Mouse (Mus musculus) heart, embryonic 14.5 days (tissue): Measurements from ENCODE around the gene Xrcc4. TPM values are rescaled to one million over a fixed set of nuclear protein-coding genes. Genes with fewer than 3 reads are reported as not detected.
A peak's percentile ranks its signal among the peaks of the same experiment; 100 is the strongest.

Source experiments
- ATAC-seq: fragments of 200-750 bp; cut with Nextera tagmentation; 2 replicates; pipeline ENCODE4 v1.8.0; 2017; ENCODE audit warnings: low read depth, moderate TSS enrichment; ENCODE audit not compliant: insufficient number of reproducible peaks, insufficient read depth, low FRiP score
- H3K27ac ChIP-seq, 2 experiments: fragments of 200-500 bp in 1 of 2; fragments of 300-500 bp in 1 of 2; sonication (generic) in 1 of 2; replicated peaks in 1 of 2; 2 replicates each; pipeline ENCODE4 v1.5.1; 2012 to 2014; ENCODE audit warnings: low read depth in 2 of 2, low read length in 2 of 2, control low read depth in 1 of 2, mild to moderate bottlenecking in 1 of 2, mixed read lengths in 1 of 2; ENCODE audit not compliant: control insufficient read depth in 1 of 2, insufficient read depth in 1 of 2
- H3K27me3 ChIP-seq: fragments of 300-500 bp; sonication (generic); 2 replicates; pipeline ENCODE4 v1.6.1; 2014; ENCODE audit warnings: mild to moderate bottlenecking, low read length, control low read depth; ENCODE audit not compliant: control insufficient read depth, insufficient read depth
- H3K36me3 ChIP-seq: fragments of 300-500 bp; sonication (generic); 2 replicates; pipeline ENCODE4 v1.6.1; 2014; ENCODE audit warnings: mild to moderate bottlenecking, control low read depth, low read length, mixed read lengths; ENCODE audit not compliant: control insufficient read depth, insufficient read depth
- H3K4me1 ChIP-seq, 2 experiments: fragments of 200-500 bp in 1 of 2; fragments of 300-500 bp in 1 of 2; sonication (generic) in 1 of 2; 2 replicates each; pipeline ENCODE4 v1.6.1; 2012 to 2014; ENCODE audit warnings: low read length in 2 of 2, control low read depth in 1 of 2, mixed read lengths in 1 of 2; ENCODE audit not compliant: control insufficient read depth in 2 of 2, insufficient read depth in 2 of 2
- H3K4me2 ChIP-seq: fragments of 300-500 bp; sonication (generic); 2 replicates; pipeline ENCODE4 v1.6.1; 2014; ENCODE audit warnings: mild to moderate bottlenecking, low read length
- H3K4me3 ChIP-seq, 2 experiments: fragments of 200-500 bp in 1 of 2; fragments of 300-500 bp in 1 of 2; sonication (generic) in 1 of 2; 2 replicates each; pipeline ENCODE4 v1.5.1; 2012 to 2014; ENCODE audit warnings: low read length in 2 of 2, mild to moderate bottlenecking in 2 of 2, control low read depth in 1 of 2, low read depth in 1 of 2, moderate library complexity in 1 of 2; ENCODE audit not compliant: control insufficient read depth in 1 of 2, insufficient read depth in 1 of 2
- H3K9ac ChIP-seq: fragments of 300-500 bp; sonication (generic); 2 replicates; pipeline ENCODE4 v1.6.1; 2014; ENCODE audit warnings: mild to moderate bottlenecking, low read length
- H3K9me3 ChIP-seq: fragments of 300-500 bp; sonication (generic); 2 replicates; pipeline ENCODE4 v1.6.1; 2016; ENCODE audit warnings: low read length, control low read depth; ENCODE audit not compliant: control insufficient read depth
- WGBS: fragments of 180-500 bp; shearing (Covaris S2); extraction: QIAGEN DNeasy Blood & Tissue Kit; methylation state at CpG from one replicate; pipeline ENCODE4 v1.1.7; 2014; 5-methylcytosine and 5-hydroxymethylcytosine counted together
- polyA plus RNA-seq: library from polyadenylated mRNA; unstranded; fragments of >200 nt; fragmentation: Nextera tagmentation; extraction: Ambion mirVana; gene quantifications from 2 replicates; pipeline ENCODE4 v1.2.1, GENCODE M21; 2014

The Xrcc4 gene
- polyA plus RNA-seq, 1 experiment from 2014 or later = 22.1 TPM

DNA sequence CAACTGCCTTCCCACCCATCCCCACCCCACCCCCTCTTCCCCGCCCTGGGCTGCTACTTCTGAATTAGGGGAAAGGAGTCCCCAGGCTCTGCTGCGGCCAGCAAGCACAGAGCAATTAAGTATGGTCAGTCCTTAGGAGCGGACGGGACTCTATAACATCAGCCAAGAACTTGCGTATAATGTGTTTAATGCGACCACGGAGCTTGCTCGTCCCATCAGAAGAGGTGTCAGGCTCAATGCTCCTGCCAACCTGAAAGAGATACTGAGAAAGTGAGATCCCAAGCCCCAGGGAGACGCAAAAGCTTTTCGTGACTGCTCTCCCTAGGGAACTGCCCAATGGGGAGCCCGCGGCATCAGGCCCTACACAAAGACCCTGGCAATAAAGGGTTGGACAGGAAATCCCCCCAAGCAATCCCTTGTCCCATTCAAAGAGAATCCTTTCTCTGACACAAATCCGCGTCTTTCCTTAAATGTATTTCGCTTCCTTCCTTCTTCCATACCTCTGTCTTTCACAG lies 346.7 kb downstream of the Xrcc4 start:
- Histone ChIP-seq H3K9ac (peak overlapping the region; percentile 91), H3K9me3 (no peaks in the 10 kb centered on the region), H3K4me3 (peak overlapping the region; percentile 65 to 77), H3K4me1 (peaks cover 5 to 30% of the 10 kb centered on the region in 2 experiments), H3K4me2 (peak overlapping the region; percentile 91), H3K36me3 (no peaks in the 10 kb centered on the region), H3K27me3 (no peaks in the 10 kb centered on the region), H3K27ac (peak overlapping the region; percentile 89 to 93)
- no peak for ATAC-seq
- 3% methylated on average over 15 of the region's 15 CpGs for WGBS

DNA sequence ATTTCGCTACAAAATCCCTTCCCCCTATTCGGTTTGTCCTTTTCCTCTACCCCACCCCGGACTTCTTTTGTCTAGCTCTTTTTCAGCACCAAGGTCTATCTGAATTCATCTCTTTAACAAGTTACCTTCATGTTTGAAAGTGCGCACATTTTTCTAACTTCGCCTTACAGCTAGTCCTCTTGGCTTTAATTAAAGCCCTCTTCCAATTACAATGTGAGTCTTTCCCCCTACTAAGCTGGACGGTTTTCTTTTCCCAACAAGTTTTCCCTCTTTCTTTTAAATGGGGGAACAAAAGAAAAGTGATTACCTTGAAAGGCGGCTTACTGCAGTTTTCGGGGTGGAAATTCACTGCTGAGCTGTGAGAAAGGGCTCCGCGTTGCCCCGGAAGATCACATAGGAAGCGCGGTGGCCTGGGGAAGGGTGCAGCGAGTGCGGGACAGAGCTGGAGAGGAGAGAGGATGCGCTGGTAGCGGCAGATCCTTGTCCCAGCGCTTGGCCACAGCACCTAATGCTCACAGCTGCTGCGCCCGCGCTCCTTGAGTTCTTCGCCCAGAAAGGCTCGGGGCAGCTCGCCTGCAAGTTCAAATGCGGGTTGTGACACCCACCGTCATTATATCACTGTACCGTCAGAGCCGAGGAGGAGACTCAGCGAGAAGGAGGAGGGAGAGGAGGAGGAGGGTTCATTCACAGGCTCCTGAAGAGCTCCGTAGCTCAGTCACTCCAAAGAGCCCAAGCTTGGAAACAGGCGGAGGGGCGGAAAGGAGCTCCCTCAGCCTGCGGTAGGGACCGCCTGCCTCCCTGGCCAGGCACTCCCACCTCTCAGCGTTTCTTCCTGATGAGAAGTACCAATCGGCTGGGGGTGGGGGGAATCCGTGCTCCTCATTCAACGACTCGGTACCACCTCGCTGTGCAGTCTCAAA lies 347.4 kb downstream of the Xrcc4 start, which contains the start of gene Vcan:
TSS of gene Vcan (minus strand) at position 744 of the 920 bp plus-strand sequence.
- Histone ChIP-seq H3K27me3 (no peaks in the 10 kb centered on the region), H3K4me3 (peak within 1 kb of the TSS; percentile 65 to 77), H3K36me3 (no peaks in the 10 kb centered on the region), H3K27ac (peak within 1 kb of the TSS; percentile 93 to 94), H3K4me2 (peak within 1 kb of the TSS; percentile 91), H3K9me3 (no peaks in the 10 kb centered on the region), H3K4me1 (peaks cover 2 to 25% of the 10 kb centered on the region in 2 experiments), H3K9ac (peak within 1 kb of the TSS; percentile 91)
- WGBS = under 1% methylated on average over 36 of the region's 40 CpGs
- peak; percentile 37 for ATAC-seq

DNA sequence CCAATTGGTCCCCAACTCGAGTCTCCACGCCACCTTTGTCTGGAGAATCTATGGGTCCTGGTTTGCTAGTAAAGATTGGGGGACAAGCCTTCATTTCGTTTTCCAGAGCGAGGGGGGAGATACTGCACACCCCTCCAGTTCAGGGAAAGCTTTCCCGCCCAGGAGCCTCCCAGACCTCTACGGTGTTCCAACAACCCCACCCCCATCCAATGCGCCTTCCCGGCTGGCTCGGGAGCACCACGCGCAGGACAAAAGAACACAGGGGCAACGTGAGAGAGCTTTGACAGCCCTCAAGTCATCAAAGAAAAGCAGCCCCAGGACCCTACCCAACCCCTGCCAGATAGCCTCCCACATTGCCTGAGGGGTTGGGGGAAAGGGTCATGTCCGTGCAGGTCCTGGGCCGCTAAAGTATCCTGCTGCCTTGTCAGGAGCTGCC lies 348.3 kb downstream of the Xrcc4 start:
- ATAC-seq = peak; percentile 37; the same call in 1 of the 2 replicates
- WGBS = 0% methylated on average over 14 of the region's 14 CpGs
- peak overlapping the region; percentile 91 for H3K4me2 ChIP-seq

DNA sequence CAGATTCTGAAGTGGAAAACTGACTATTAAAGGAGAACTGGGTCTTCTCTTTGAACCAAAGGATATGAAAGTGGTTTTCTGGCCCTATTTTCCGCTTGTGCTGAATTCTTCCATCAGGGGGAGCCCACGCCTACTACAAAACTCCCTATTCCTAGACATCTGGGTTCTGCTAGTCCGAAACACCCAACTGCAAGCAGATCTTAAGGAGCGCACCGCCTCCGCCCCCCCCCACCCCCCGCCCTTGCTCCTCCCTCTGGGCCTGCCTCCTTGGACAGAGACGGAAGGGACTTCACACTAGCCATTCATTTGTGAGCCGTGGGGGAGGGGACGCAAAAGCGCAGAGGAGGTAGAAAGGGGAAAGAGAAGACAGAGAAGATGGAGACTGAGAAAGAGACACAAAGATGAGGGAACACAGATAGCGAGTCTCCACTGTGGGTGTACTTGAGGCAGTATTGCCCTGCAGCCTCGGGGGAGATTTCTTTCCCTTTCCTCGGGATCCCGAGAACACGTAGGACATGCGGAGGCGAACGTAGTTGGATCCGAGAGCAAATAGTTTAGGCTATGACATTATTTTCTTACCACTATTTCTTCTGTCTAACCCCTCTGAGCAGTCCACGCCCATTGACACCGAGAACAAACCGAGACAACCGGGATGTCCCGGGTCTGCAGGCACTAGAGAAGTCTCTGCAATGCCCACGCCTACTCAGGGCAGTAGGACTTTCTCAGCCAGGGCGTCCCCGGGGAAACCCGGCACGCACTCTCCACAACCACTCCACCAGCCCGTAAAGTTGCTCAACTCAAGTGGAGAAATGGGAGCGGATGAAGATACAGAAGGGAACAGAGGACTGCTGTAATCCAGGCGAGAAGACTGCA lies 348.9 kb downstream of the Xrcc4 start:
- Histone ChIP-seq H3K4me1 (peaks cover 2 to 21% of the 10 kb centered on the region in 2 experiments), H3K9ac (peak overlapping the region; percentile 91), H3K27ac (peak overlapping the region; percentile 93 to 96), H3K27me3 (no peaks in the 10 kb centered on the region), H3K4me3 (peak overlapping the region; percentile 65 to 77), H3K36me3 (no peaks in the 10 kb centered on the region), H3K4me2 (peak overlapping the region; percentile 91), H3K9me3 (no peaks in the 10 kb centered on the region)
- under 1% methylated on average over 33 of the region's 33 CpGs for WGBS
- ATAC-seq = peak; percentile 81

More for the DNA sequence above, 348.3 kb downstream of the Xrcc4 start:
- H3K9ac ChIP-seq = peak overlapping the region; percentile 91
- peak overlapping the region; percentile 93 to 94 for H3K27ac ChIP-seq
- no peaks in the 10 kb centered on the region for H3K36me3 ChIP-seq
- H3K27me3 ChIP-seq = no peaks in the 10 kb centered on the region
- H3K4me3 ChIP-seq = peak overlapping the region; percentile 65 to 77
- peaks cover 2 to 20% of the 10 kb centered on the region in 2 experiments; a peak in 3 of 4 replicates for H3K4me1 ChIP-seq
- no peaks in the 10 kb centered on the region for H3K9me3 ChIP-seq

DNA sequence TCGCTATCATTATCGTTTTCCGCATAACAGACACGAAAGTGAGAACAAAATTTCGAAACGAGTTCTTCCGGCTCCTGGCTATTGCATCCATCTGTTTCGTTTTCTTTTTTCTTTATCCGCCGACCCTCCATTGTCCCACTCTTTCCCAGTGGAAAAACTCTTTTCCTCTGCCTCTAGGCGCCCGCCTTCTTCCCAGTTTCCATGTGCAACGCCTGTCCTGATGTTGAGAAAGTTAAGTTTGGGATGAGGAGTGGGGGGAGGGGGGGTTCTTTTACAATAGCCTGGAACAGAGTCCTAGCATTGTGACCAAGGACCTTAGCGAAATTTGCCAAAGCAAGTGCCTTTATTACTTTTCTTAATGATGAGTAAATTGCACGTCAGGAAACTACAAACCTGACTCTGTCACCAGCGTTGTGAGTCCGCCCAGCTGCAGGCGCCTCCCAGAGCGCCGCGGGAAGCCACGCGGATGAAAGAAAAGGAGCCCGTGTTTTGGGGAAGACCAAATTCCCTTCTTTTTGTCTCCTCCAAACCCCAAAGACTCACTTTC lies 349.6 kb downstream of the Xrcc4 start:
- Histone ChIP-seq H3K27ac (peak overlapping the region; percentile 93 to 96), H3K27me3 (no peaks in the 10 kb centered on the region), H3K4me3 (peak overlapping the region; percentile 65 to 77), H3K4me2 (peak overlapping the region; percentile 91), H3K4me1 (peaks cover 2 to 27% of the 10 kb centered on the region in 2 experiments), H3K9ac (peak overlapping the region; percentile 91), H3K36me3 (no peaks in the 10 kb centered on the region), H3K9me3 (no peaks in the 10 kb centered on the region)
- ATAC-seq = no peak
- under 1% methylated on average over 24 of the region's 24 CpGs for WGBS

DNA sequence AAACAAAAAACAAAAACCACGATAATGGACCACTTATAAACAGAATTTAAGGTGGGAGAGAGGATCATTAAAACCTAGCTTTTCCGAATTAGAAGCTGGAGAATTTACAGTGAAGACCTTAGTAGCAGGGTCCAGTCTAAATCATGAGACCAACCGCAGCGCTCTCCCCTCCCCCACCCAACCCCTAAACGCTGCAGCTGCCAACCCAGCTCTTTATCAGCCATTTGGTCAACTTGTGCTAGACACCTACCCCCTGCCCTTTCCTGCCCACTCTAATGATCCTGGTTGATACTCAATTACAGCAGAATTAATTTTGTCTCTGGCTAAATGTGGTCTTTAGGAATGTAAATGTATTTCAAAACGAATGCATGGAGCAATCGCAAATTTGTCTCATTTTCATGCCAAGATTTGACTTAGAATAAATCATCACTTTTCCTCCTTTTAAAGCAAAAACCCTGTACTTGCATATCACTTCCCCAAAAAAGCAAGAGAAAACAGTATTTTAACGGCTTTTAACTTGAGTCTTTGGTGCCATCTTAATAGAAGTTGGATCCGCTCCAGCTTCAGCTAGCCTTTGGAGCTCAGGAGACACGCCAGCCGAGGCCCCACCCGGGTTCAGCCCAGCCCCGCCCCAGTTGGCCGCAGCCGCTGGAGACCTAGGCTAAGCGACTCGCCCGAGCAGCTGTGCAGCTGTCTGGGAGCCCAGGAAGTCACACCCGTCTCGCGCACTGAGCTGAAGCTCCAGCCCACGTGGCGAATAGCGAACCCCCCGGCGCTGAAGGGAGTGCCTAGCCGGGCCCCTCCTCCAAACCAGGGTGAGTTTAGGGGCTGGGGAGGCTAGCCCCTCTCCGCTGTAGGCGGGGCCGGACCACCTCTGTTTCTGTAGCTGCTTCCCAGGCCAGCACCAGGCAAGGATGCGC lies 350.4 kb downstream of the Xrcc4 start:
- H3K36me3 ChIP-seq = no peaks in the 10 kb centered on the region
- WGBS = 1% methylated on average over 31 of the region's 31 CpGs
- no peaks in the 10 kb centered on the region for H3K27me3 ChIP-seq
- peak; percentile 71 for ATAC-seq
- H3K4me1 ChIP-seq = peaks cover 3 to 30% of the 10 kb centered on the region in 2 experiments
- peak overlapping the region; percentile 91 for H3K4me2 ChIP-seq
- H3K27ac ChIP-seq = peak overlapping the region; percentile 93 to 96
- no peaks in the 10 kb centered on the region for H3K9me3 ChIP-seq
- H3K9ac ChIP-seq = peak overlapping the region; percentile 91
- peak overlapping the region; percentile 65 to 77 for H3K4me3 ChIP-seq
